25 mouse cellular contexts compared by ENCODE assay signal in the genomic region with DNA sequence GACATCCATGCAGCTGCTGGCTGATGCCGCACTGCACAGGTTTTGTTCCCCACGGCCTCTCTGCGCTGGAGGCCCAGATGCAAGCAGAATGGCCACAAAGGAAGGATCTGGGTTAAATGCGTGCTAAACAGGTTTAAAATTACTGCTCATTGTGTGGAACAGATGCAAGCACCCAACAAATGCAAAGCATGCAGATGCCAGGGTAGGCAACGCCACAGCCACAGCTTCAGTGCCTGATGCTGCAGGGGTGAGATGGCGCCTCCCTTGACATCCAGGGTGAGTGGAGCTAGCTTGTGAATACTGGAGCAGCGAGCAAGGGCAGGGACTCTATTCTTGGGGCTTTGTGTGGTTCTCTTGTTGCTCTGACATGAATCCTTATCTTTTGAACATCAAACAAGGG. TPM values are rescaled to one million over a fixed set of nuclear protein-coding genes. Genes with fewer than 3 reads are reported as not detected.
"Had no signal": no experiment of that assay in that cellular context is flagged by ENCODE, and none has a peak within 500 bp of the region (broad histone marks: within the 10 kb centered on the region; RNA-seq: fewer than 3 reads in every experiment).

No protein-coding gene starts in this region.

- H3K4me3 ChIP-seq: kidney, embryonic 15.5 days; limb, embryonic 12.5 days; limb, embryonic 15.5 days; megakaryocyte, embryonic 14.5 days; midbrain, embryonic 10.5 days; midbrain, embryonic 15.5 days; neural tube, embryonic 13.5 days had no signal

- H3K27me3 ChIP-seq: limb, embryonic 12.5 days; limb, embryonic 15.5 days had no signal

- ATAC-seq: liver, postnatal 0 days; lung, postnatal 0 days; midbrain, embryonic 15.5 days had no signal

- H3K9ac ChIP-seq: kidney, embryonic 15.5 days; limb, embryonic 12.5 days; limb, embryonic 15.5 days; liver, embryonic 14.5 days; liver, postnatal 0 days; lung, embryonic 14.5 days; midbrain, embryonic 15.5 days; neural tube, embryonic 13.5 days had no signal

- DNase-seq: kidney, adult 8-10 months; kidney, postnatal 10 days; kidney, postnatal 4 days; left cerebral cortex, postnatal 4 days; liver, postnatal 0 days; lung, embryonic 14.5 days; thymus, adult 18-20 months; thymus, postnatal 36 days had no signal

- H3K9me3 ChIP-seq: kidney, embryonic 15.5 days; limb, embryonic 12.5 days; limb, embryonic 15.5 days; megakaryocyte, embryonic 14.5 days; midbrain, embryonic 10.5 days; midbrain, embryonic 15.5 days; neural tube, embryonic 13.5 days had no signal

- H3K4me2 ChIP-seq: kidney, embryonic 15.5 days; limb, embryonic 12.5 days; limb, embryonic 15.5 days; liver, embryonic 11.5 days; lung, embryonic 14.5 days; midbrain, embryonic 15.5 days; neural tube, embryonic 13.5 days had no signal

- H3K27ac ChIP-seq: kidney, embryonic 15.5 days; limb, embryonic 12.5 days; limb, embryonic 15.5 days; liver, embryonic 14.5 days; macrophage; midbrain, embryonic 15.5 days; neural tube, embryonic 13.5 days had no signal

- H3K36me3 ChIP-seq: kidney, embryonic 15.5 days; limb, embryonic 12.5 days; limb, embryonic 15.5 days; midbrain, embryonic 10.5 days; midbrain, embryonic 15.5 days; neural tube, embryonic 13.5 days had no signal

- H3K4me1 ChIP-seq: kidney, embryonic 15.5 days; megakaryocyte, embryonic 14.5 days had no signal

RNA-seq across cellular contexts. Expression of gene A230072I06Rik, which starts 39.8 kb away (rescaled TPM):
- total RNA-seq: layer of hippocampus, adult 18-20 months; left cerebral cortex, adult 8-10 months; left cerebral cortex, postnatal 14 days had no signal
- polyA plus RNA-seq: kidney, embryonic 15.5 days; limb, embryonic 12.5 days; limb, embryonic 15.5 days; liver, embryonic 11.5 days; liver, embryonic 14.5 days; liver, postnatal 0 days; lung, embryonic 14.5 days; lung, postnatal 0 days; macrophage; midbrain, embryonic 10.5 days; neural tube, embryonic 13.5 days; small intestine, adult 2 months; spleen, adult 2 months; testis, adult 2 months had no signal
